ENCODE assay signal across 7 mouse cellular contexts in the genomic region with DNA sequence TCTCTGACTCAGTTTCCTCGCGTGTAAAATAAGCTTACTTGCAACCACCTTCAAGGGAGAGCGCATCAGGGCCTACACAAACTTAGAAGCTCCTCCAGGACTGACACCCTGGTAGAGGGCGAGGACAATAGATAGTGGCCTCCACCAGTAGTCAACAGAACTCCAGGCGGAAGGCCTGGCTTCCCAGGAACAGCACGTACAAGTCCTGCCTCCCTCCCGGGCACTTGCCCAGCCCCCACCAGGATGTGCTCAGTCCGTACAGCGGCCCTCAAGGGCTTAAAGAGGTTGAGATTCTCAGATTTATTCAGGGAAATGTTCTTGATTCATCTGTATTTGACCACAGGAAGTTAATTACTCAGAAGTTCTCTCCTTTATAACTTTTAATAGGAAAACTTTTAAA. TPM values are rescaled to one million over a fixed set of nuclear protein-coding genes. Genes with fewer than 3 reads are reported as not detected.
DNase-seq lines count a peak whose midpoint lies in the region; ATAC-seq lines count a peak whose summit lies in the region.

No protein-coding gene starts in this region.

- H3K9me3 ChIP-seq in forebrain, embryonic 16.5 days (ENCODE audit: control insufficient read depth, low read length), result no peaks in the 10 kb centered on the region
- no peaks in the 10 kb centered on the region for H3K9me3 ChIP-seq in hindbrain, embryonic 15.5 days
- no peaks in the 10 kb centered on the region for H3K9me3 ChIP-seq in liver, embryonic 12.5 days (replicated peaks)
- no peaks in the 10 kb centered on the region for H3K9me3 ChIP-seq in stomach, embryonic 14.5 days (ENCODE audit: control insufficient read depth, low read depth, low read length)

- H3K27ac ChIP-seq in forebrain, embryonic 16.5 days (ENCODE audit: low read length), result no peak overlapping the region
- H3K27ac ChIP-seq in hindbrain, embryonic 15.5 days (replicated peaks), result no peak overlapping the region
- peak overlapping the region; percentile 59 for H3K27ac ChIP-seq in liver, embryonic 12.5 days
- peak overlapping the region; percentile 72; the same call in 1 of the 2 replicates for H3K27ac ChIP-seq in stomach, embryonic 14.5 days (ENCODE audit: low read length)

- H3K36me3 ChIP-seq in forebrain, embryonic 16.5 days (ENCODE audit: control insufficient read depth, insufficient read depth), result no peaks in the 10 kb centered on the region
- no peaks in the 10 kb centered on the region for H3K36me3 ChIP-seq in hindbrain, embryonic 15.5 days
- H3K36me3 ChIP-seq in liver, embryonic 12.5 days, result peaks cover 2% of the 10 kb centered on the region; the same call in 1 of the 2 replicates
- no peaks in the 10 kb centered on the region for H3K36me3 ChIP-seq in stomach, embryonic 14.5 days (ENCODE audit: control insufficient read depth, insufficient read depth, low read length)

- peaks cover 9% of the 10 kb centered on the region for H3K4me1 ChIP-seq in forebrain, embryonic 16.5 days (replicated peaks; ENCODE audit: control insufficient read depth, insufficient read depth, low read length)
- peaks cover 14% of the 10 kb centered on the region for H3K4me1 ChIP-seq in hindbrain, embryonic 15.5 days (replicated peaks)
- H3K4me1 ChIP-seq in liver, embryonic 12.5 days, result 0 out of 2 replicates have a peak, but pooled peaks cover 9% of the 10 kb centered on the region
- H3K4me1 ChIP-seq in stomach, embryonic 14.5 days (ENCODE audit: control insufficient read depth, insufficient read depth, low read length), result no peaks in the 10 kb centered on the region

- H3K9ac ChIP-seq in forebrain, embryonic 16.5 days (replicated peaks; ENCODE audit: low read depth, low read length), result no peak overlapping the region
- no peak overlapping the region for H3K9ac ChIP-seq in hindbrain, embryonic 15.5 days
- no peak overlapping the region; the same call in 1 of the 2 replicates for H3K9ac ChIP-seq in liver, embryonic 12.5 days
- peak overlapping the region; percentile 50; the same call in 1 of the 2 replicates for H3K9ac ChIP-seq in stomach, embryonic 14.5 days (replicated peaks; ENCODE audit: low read depth, low read length)

- DNase-seq in embryo, embryonic 11 days, result peak; percentile 39

- no peak for ATAC-seq in forebrain, embryonic 16.5 days
- ATAC-seq in hindbrain, embryonic 15.5 days (ENCODE audit: low FRiP score, low read depth), result no peak
- ATAC-seq in liver, embryonic 12.5 days, result no peak
- 0 out of 2 replicates have a peak, but pooled peaks have one; percentile 20 for ATAC-seq in stomach, embryonic 14.5 days (ENCODE audit: insufficient number of reproducible peaks, insufficient read depth, low FRiP score, low read depth)
- ATAC-seq in megakaryocyte-erythroid progenitor cell, adult 5-6 weeks (replicated peaks; ENCODE audit: low FRiP score, low TSS enrichment, poor library complexity, severe bottlenecking), result no peak
- no peak for ATAC-seq in inflammation-experienced regulatory T-cells, adult 6 months

- no peak overlapping the region for H3K4me3 ChIP-seq in forebrain, embryonic 16.5 days (replicated peaks; ENCODE audit: low read length)
- peak overlapping the region; percentile 76; the same call in 1 of the 2 replicates for H3K4me3 ChIP-seq in hindbrain, embryonic 15.5 days
- H3K4me3 ChIP-seq in liver, embryonic 12.5 days, result peak overlapping the region; percentile 56
- H3K4me3 ChIP-seq in stomach, embryonic 14.5 days (ENCODE audit: low read depth, low read length), result peak overlapping the region; percentile 70

- peak overlapping the region; percentile 100; the same call in 1 of the 2 replicates for H3K4me2 ChIP-seq in forebrain, embryonic 16.5 days (ENCODE audit: low read length)
- peak overlapping the region; percentile 100 for H3K4me2 ChIP-seq in hindbrain, embryonic 15.5 days
- peak overlapping the region; percentile 74 for H3K4me2 ChIP-seq in liver, embryonic 12.5 days
- H3K4me2 ChIP-seq in stomach, embryonic 14.5 days (replicated peaks; ENCODE audit: low read depth, low read length), result peak overlapping the region; percentile 72

- 0 out of 2 replicates have a peak, but pooled peaks cover 10% of the 10 kb centered on the region for H3K27me3 ChIP-seq in forebrain, embryonic 16.5 days (replicated peaks; ENCODE audit: control insufficient read depth, insufficient read depth, low read length)
- H3K27me3 ChIP-seq in hindbrain, embryonic 15.5 days, result peaks cover 26% of the 10 kb centered on the region
- H3K27me3 ChIP-seq in liver, embryonic 12.5 days (replicated peaks), result peaks cover 35% of the 10 kb centered on the region
- no peaks in the 10 kb centered on the region for H3K27me3 ChIP-seq in stomach, embryonic 14.5 days (ENCODE audit: control insufficient read depth, insufficient read depth, low read length)

- 27% methylated on average over 9 of the region's 9 CpGs for WGBS in forebrain, embryonic 16.5 days
- 30% methylated on average over 9 of the region's 9 CpGs for WGBS in hindbrain, embryonic 15.5 days
- 48% methylated on average over 9 of the region's 9 CpGs for WGBS in liver, embryonic 12.5 days (ENCODE audit: insufficient replicate concordance)
- WGBS in stomach, embryonic 14.5 days, result 35% methylated on average over 9 of the region's 9 CpGs

RNA-seq across cellular contexts. Expression of gene Cmtm8, which starts 1.1 kb away (rescaled TPM):
- polyA plus RNA-seq in forebrain, embryonic 16.5 days (2015; fragmentation: Nextera tagmentation; extraction: Ambion mirVana), result 6.3 and 8.2 TPM in 2 replicates
- polyA plus RNA-seq in hindbrain, embryonic 15.5 days (2015; fragmentation: Nextera tagmentation; extraction: Ambion mirVana), result 7.5 and 8.6 TPM in 2 replicates
- polyA plus RNA-seq in liver, embryonic 12.5 days (2016; fragmentation: Nextera tagmentation; extraction: Ambion mirVana), result 17.9 and 18.2 TPM in 2 replicates
- 54.3 and 58.8 TPM in 2 replicates for polyA plus RNA-seq in stomach, embryonic 14.5 days (2014; fragmentation: Nextera tagmentation; extraction: Ambion mirVana)
- 1.5 TPM in 1 of 2 replicates, not detected in the other for total RNA-seq in megakaryocyte-erythroid progenitor cell, adult 5-6 weeks (2014; fragmentation: Nextera tagmentation)
- 1.1 TPM in 1 of 2 replicates, not detected in the other for total RNA-seq in megakaryocyte-erythroid progenitor cell, adult 5-6 weeks (2017)
- not detected for polyA plus RNA-seq in inflammation-experienced regulatory T-cells, adult 6 months (2017; shearing (Covaris generic))

Comparison
In these comparisons a context has a peak if more than half of its experiments do, and no peak if none do; other contexts are left out.
1. H3K27ac ChIP-seq: peak in liver, embryonic 12.5 days (single experiment) and stomach, embryonic 14.5 days (single experiment); none in forebrain, embryonic 16.5 days (single experiment) and hindbrain, embryonic 15.5 days (single experiment).
2. Peak in every context shown above with its lines, with median percentiles within 50 percentile points of each other: H3K4me2 ChIP-seq.